Mouse (Mus musculus) heart, embryonic 14.5 days (tissue): ENCODE measurements at regions not wholly inside any gene's neighbourhood (a gene's known extent, or its start where the extent isn't known, plus 50 kb on each side); places are given as distances from the start of the nearest gene placed in this dataset.

Experiments
- ATAC-seq: fragments of 200-750 bp; cut with Nextera tagmentation; 2 replicates; pipeline ENCODE4 v1.8.0; 2017; ENCODE audit warnings: low read depth, moderate TSS enrichment; ENCODE audit not compliant: insufficient number of reproducible peaks, insufficient read depth, low FRiP score
- H3K27ac ChIP-seq, 2 experiments: fragments of 200-500 bp in 1 of 2; fragments of 300-500 bp in 1 of 2; sonication (generic) in 1 of 2; replicated peaks in 1 of 2; 2 replicates each; pipeline ENCODE4 v1.5.1; 2012 to 2014; ENCODE audit warnings: low read depth in 2 of 2, low read length in 2 of 2, control low read depth in 1 of 2, mild to moderate bottlenecking in 1 of 2, mixed read lengths in 1 of 2; ENCODE audit not compliant: control insufficient read depth in 1 of 2, insufficient read depth in 1 of 2
- H3K27me3 ChIP-seq: fragments of 300-500 bp; sonication (generic); 2 replicates; pipeline ENCODE4 v1.6.1; 2014; ENCODE audit warnings: mild to moderate bottlenecking, low read length, control low read depth; ENCODE audit not compliant: control insufficient read depth, insufficient read depth
- H3K36me3 ChIP-seq: fragments of 300-500 bp; sonication (generic); 2 replicates; pipeline ENCODE4 v1.6.1; 2014; ENCODE audit warnings: mild to moderate bottlenecking, control low read depth, low read length, mixed read lengths; ENCODE audit not compliant: control insufficient read depth, insufficient read depth
- H3K4me1 ChIP-seq, 2 experiments: fragments of 200-500 bp in 1 of 2; fragments of 300-500 bp in 1 of 2; sonication (generic) in 1 of 2; 2 replicates each; pipeline ENCODE4 v1.6.1; 2012 to 2014; ENCODE audit warnings: low read length in 2 of 2, control low read depth in 1 of 2, mixed read lengths in 1 of 2; ENCODE audit not compliant: control insufficient read depth in 2 of 2, insufficient read depth in 2 of 2
- H3K4me2 ChIP-seq: fragments of 300-500 bp; sonication (generic); 2 replicates; pipeline ENCODE4 v1.6.1; 2014; ENCODE audit warnings: mild to moderate bottlenecking, low read length
- H3K4me3 ChIP-seq, 2 experiments: fragments of 200-500 bp in 1 of 2; fragments of 300-500 bp in 1 of 2; sonication (generic) in 1 of 2; 2 replicates each; pipeline ENCODE4 v1.5.1; 2012 to 2014; ENCODE audit warnings: low read length in 2 of 2, mild to moderate bottlenecking in 2 of 2, control low read depth in 1 of 2, low read depth in 1 of 2, moderate library complexity in 1 of 2; ENCODE audit not compliant: control insufficient read depth in 1 of 2, insufficient read depth in 1 of 2
- H3K9ac ChIP-seq: fragments of 300-500 bp; sonication (generic); 2 replicates; pipeline ENCODE4 v1.6.1; 2014; ENCODE audit warnings: mild to moderate bottlenecking, low read length
- H3K9me3 ChIP-seq: fragments of 300-500 bp; sonication (generic); 2 replicates; pipeline ENCODE4 v1.6.1; 2016; ENCODE audit warnings: low read length, control low read depth; ENCODE audit not compliant: control insufficient read depth
- WGBS: fragments of 180-500 bp; shearing (Covaris S2); extraction: QIAGEN DNeasy Blood & Tissue Kit; methylation state at CpG from one replicate; pipeline ENCODE4 v1.1.7; 2014; 5-methylcytosine and 5-hydroxymethylcytosine counted together

DNA sequence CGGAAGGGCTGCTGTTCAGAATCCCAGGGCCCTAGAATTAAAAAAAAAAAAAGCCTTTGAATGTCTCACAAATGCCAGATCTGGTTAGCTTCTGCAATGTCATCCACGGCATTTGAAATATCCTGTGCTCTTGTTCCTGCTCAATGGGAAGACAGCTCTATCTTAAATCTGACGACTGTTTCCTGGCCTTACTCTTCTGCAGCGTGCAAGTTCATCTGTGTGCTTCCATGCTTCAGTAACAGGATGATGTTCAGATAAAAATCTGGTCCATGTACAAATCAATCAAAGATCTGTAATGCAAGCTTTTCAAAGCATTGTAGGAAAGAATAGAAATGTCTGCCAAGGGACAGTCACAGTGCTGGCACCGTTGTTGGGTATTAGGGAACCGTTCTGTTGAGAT, 738.4 kb downstream of the 4930447A16Rik start:
- Histone ChIP-seq H3K4me3 (no peak overlapping the region), H3K9me3 (0 out of 2 replicates have a peak, but pooled peaks cover 3% of the 10 kb centered on the region), H3K36me3 (no peaks in the 10 kb centered on the region), H3K27ac (no peak overlapping the region), H3K4me1 (peaks cover 17 to 30% of the 10 kb centered on the region in 2 experiments), H3K9ac (no peak overlapping the region), H3K4me2 (no peak overlapping the region), H3K27me3 (peaks cover 54% of the 10 kb centered on the region)
- WGBS: 40% methylated on average over 6 of the region's 6 CpGs
- ATAC-seq: no peak

GRCm38 (mm10) chr15:38164848-38165247, 739.5 kb downstream of the 4930447A16Rik start:
- Histone ChIP-seq H3K4me1 (peaks cover 21 to 38% of the 10 kb centered on the region in 2 experiments), H3K9ac (no peak overlapping the region), H3K9me3 (0 out of 2 replicates have a peak, but pooled peaks cover 3% of the 10 kb centered on the region), H3K27ac (no peak overlapping the region), H3K4me2 (no peak overlapping the region), H3K4me3 (no peak overlapping the region), H3K27me3 (peaks cover 44% of the 10 kb centered on the region), H3K36me3 (no peaks in the 10 kb centered on the region)
- no peak for ATAC-seq
- WGBS: 91% methylated on average over 1 of the region's 1 CpGs

- Histone ChIP-seq H3K4me1 (peaks cover 24 to 44% of the 10 kb centered on the region in 2 experiments), H3K9ac (no peak overlapping the region), H3K4me2 (0 out of 2 replicates have a peak overlapping the region, but pooled peaks have one; percentile 14), H3K4me3 (no peak overlapping the region), H3K27me3 (peaks cover 39% of the 10 kb centered on the region), H3K9me3 (0 out of 2 replicates have a peak, but pooled peaks cover 3% of the 10 kb centered on the region), H3K36me3 (no peaks in the 10 kb centered on the region), H3K27ac (no peak overlapping the region)
- WGBS: 38% methylated on average over 7 of the region's 7 CpGs
- ATAC-seq: no peak
Measured at GRCm38 (mm10) chr15:38165881-38166445, 740.6 kb downstream of the 4930447A16Rik start.

- H3K27ac ChIP-seq: no peak overlapping the region
- peaks cover 24 to 44% of the 10 kb centered on the region in 2 experiments for H3K4me1 ChIP-seq
- WGBS: 91% methylated on average over 5 of the region's 5 CpGs
Measured at GRCm38 (mm10) chr15:38166476-38166875, 741.1 kb downstream of the 4930447A16Rik start.

GRCm38 (mm10) chr15:38167618-38168152, 742.3 kb downstream of the 4930447A16Rik start:
- H3K9me3 ChIP-seq: 0 out of 2 replicates have a peak, but pooled peaks cover 3% of the 10 kb centered on the region
- H3K27ac ChIP-seq: no peak overlapping the region
- peaks cover 24 to 44% of the 10 kb centered on the region in 2 experiments for H3K4me1 ChIP-seq
- H3K9ac ChIP-seq: no peak overlapping the region
- peaks cover 45% of the 10 kb centered on the region for H3K27me3 ChIP-seq
- no peak overlapping the region for H3K4me3 ChIP-seq
- no peaks in the 10 kb centered on the region for H3K36me3 ChIP-seq
- peak overlapping the region; percentile 19; the same call in 1 of the 2 replicates for H3K4me2 ChIP-seq
- 31% methylated on average over 7 of the region's 7 CpGs for WGBS
- no peak for ATAC-seq

More at GRCm38 (mm10) chr15:38166476-38166875, 741.1 kb downstream of the 4930447A16Rik start:
- no peak for ATAC-seq
- peaks cover 41% of the 10 kb centered on the region for H3K27me3 ChIP-seq
- H3K36me3 ChIP-seq: no peaks in the 10 kb centered on the region
- H3K4me3 ChIP-seq: no peak overlapping the region
- no peak overlapping the region for H3K9ac ChIP-seq
- H3K9me3 ChIP-seq: 0 out of 2 replicates have a peak, but pooled peaks cover 3% of the 10 kb centered on the region
- no peak overlapping the region for H3K4me2 ChIP-seq

GRCm38 (mm10) chr15:38169191-38169590, 743.8 kb downstream of the 4930447A16Rik start:
- no peak for ATAC-seq
- Histone ChIP-seq H3K4me2 (peak overlapping the region; percentile 57), H3K9me3 (0 out of 2 replicates have a peak, but pooled peaks cover 3% of the 10 kb centered on the region), H3K36me3 (no peaks in the 10 kb centered on the region), H3K27ac (peak overlapping the region; percentile 6 to 45; a peak in 2 of 4 replicates), H3K27me3 (peaks cover 45% of the 10 kb centered on the region), H3K4me1 (peaks cover 24 to 44% of the 10 kb centered on the region in 2 experiments), H3K9ac (no peak overlapping the region), H3K4me3 (peak overlapping the region in 1 of 2 experiments; percentile 6; a peak in 1 of 4 replicates)
- WGBS: 48% methylated on average over 8 of the region's 8 CpGs
